Mouse (Mus musculus) CH12.LX (cell line): ENCODE data around the gene Prickle4. TPM values are rescaled to one million over a fixed set of nuclear protein-coding genes. Genes with fewer than 3 reads are reported as not detected.

Experiments used
- DNase-seq: peaks from one replicate; pipeline ENCODE4 v3.0.0-alpha.2; 2013; ENCODE audit errors: extremely low read depth
- H3K27ac ChIP-seq: 2 replicates; pipeline ENCODE4 v1.5.1; 2012; ENCODE audit warnings: low read depth, mild to moderate bottlenecking, control low read depth, moderate library complexity; ENCODE audit not compliant: insufficient read depth
- H3K27me3 ChIP-seq: replicated peaks from 2 replicates; pipeline ENCODE3; 2012; ENCODE audit warnings: inconsistent platforms
- H3K36me3 ChIP-seq, 2 experiments: replicated peaks in 1 of 2; 2 replicates each; pipeline versions ENCODE3 to v1.6.1; 2012; ENCODE audit warnings: inconsistent platforms in 1 of 2, low read length in 1 of 2, mild to moderate bottlenecking in 1 of 2, mixed read lengths in 1 of 2, moderate library complexity in 1 of 2; ENCODE audit not compliant: control insufficient read depth in 1 of 2, insufficient read depth in 1 of 2
- H3K4me1 ChIP-seq, 2 experiments: 2 replicates each; pipeline ENCODE4 v1.6.1; 2012; ENCODE audit warnings: inconsistent platforms in 1 of 2, moderate library complexity in 1 of 2; ENCODE audit not compliant: insufficient read depth in 2 of 2, control insufficient read depth in 1 of 2
- H3K4me2 ChIP-seq: 2 replicates; pipeline ENCODE4 v1.6.1; 2012; ENCODE audit warnings: low read depth, mild to moderate bottlenecking, control low read depth; ENCODE audit not compliant: poor library complexity, insufficient read depth, severe bottlenecking
- H3K4me3 ChIP-seq, 3 experiments: fragments of 150-350 bp in 1 of 3; sonication (generic) in 1 of 3; replicated peaks in 1 of 3; 2 replicates each; pipeline versions ENCODE3 to v1.5.1; 2011 to 2012; ENCODE audit warnings: low read depth in 2 of 3, low read length in 2 of 3, mild to moderate bottlenecking in 2 of 3, moderate library complexity in 2 of 3, control low read depth in 1 of 3, improper control_type of control experiment in 1 of 3, inconsistent platforms in 1 of 3, mixed read lengths in 1 of 3; ENCODE audit not compliant: poor library complexity in 1 of 3
- H3K79me2 ChIP-seq: replicated peaks from 2 replicates; pipeline ENCODE4 v1.6.1; 2012; ENCODE audit warnings: mild to moderate bottlenecking, moderate library complexity; ENCODE audit not compliant: control insufficient read depth, poor library complexity, insufficient read depth, severe bottlenecking; ENCODE audit errors: extremely low read depth
- H3K9ac ChIP-seq: 2 replicates; pipeline ENCODE4 v1.6.1; 2012; ENCODE audit warnings: low read depth, mild to moderate bottlenecking, control low read depth, moderate library complexity; ENCODE audit not compliant: insufficient read depth
- H3K9me3 ChIP-seq: replicated peaks from 2 replicates; pipeline ENCODE3; 2012; ENCODE audit warnings: low read length, inconsistent platforms, mixed read lengths
- BHLHE40 ChIP-seq: IDR thresholded peaks from 2 replicates; pipeline ENCODE4 v1.6.1; 2011; ENCODE audit warnings: mild to moderate bottlenecking, low read depth, low read length, improper control_type of control experiment
- CHD2 ChIP-seq: IDR thresholded peaks from 2 replicates; pipeline ENCODE4 v1.6.1; 2011; ENCODE audit warnings: low read length, improper control_type of control experiment
- E2F4 ChIP-seq: IDR thresholded peaks from 2 replicates; pipeline ENCODE4 v1.6.1; 2011; ENCODE audit warnings: low read depth, low read length, improper control_type of control experiment; ENCODE audit not compliant: insufficient replicate concordance
- ELF1 ChIP-seq: IDR thresholded peaks from 2 replicates; pipeline ENCODE4 v1.6.1; 2014; ENCODE audit warnings: low read depth, mild to moderate bottlenecking, inconsistent platforms, low read length, improper control_type of control experiment
- HCFC1 ChIP-seq: IDR thresholded peaks from 2 replicates; pipeline ENCODE4 v1.6.1; 2012; ENCODE audit warnings: low read depth, mild to moderate bottlenecking, inconsistent platforms, low read length, improper control_type of control experiment
- JUND ChIP-seq: conservative IDR thresholded peaks from 2 replicates; pipeline ENCODE4 v1.6.1; 2011; ENCODE audit warnings: low read depth, low read length, improper control_type of control experiment
- KAT2A ChIP-seq: IDR thresholded peaks from 2 replicates; pipeline ENCODE4 v1.6.1; 2012; ENCODE audit warnings: low read length, improper control_type of control experiment, inconsistent platforms; ENCODE audit not compliant: insufficient replicate concordance
- MAZ ChIP-seq: IDR thresholded peaks from 2 replicates; pipeline ENCODE4 v1.6.1; 2012; ENCODE audit warnings: low read depth, mild to moderate bottlenecking, inconsistent platforms, low read length, improper control_type of control experiment, moderate library complexity
- MXI1 ChIP-seq: IDR thresholded peaks from 2 replicates; pipeline ENCODE4 v1.6.1; 2011; ENCODE audit warnings: mild to moderate bottlenecking, low read depth, low read length, improper control_type of control experiment
- MYC ChIP-seq: IDR thresholded peaks from 2 replicates; pipeline ENCODE4 v1.6.1; 2011; ENCODE audit warnings: low read depth, mild to moderate bottlenecking, improper control_type of control experiment, low read length
- NELFE ChIP-seq: IDR thresholded peaks from 2 replicates; pipeline ENCODE4 v1.6.1; 2011; ENCODE audit warnings: low read depth, low read length, improper control_type of control experiment
- POLR2AphosphoS2 ChIP-seq: IDR thresholded peaks from 2 replicates; pipeline ENCODE4 v1.6.1; 2011; ENCODE audit warnings: low read depth, low read length, improper control_type of control experiment
- RCOR1 ChIP-seq: conservative IDR thresholded peaks from 2 replicates; pipeline ENCODE4 v1.6.1; 2012; ENCODE audit warnings: low read depth, mild to moderate bottlenecking, inconsistent platforms, low read length, improper control_type of control experiment
- SMC3 ChIP-seq: IDR thresholded peaks from 2 replicates; pipeline ENCODE4 v1.6.1; 2011; ENCODE audit warnings: low read depth, low read length, improper control_type of control experiment
- TCF12 ChIP-seq: IDR thresholded peaks from 2 replicates; pipeline ENCODE4 v1.6.1; 2014; ENCODE audit warnings: low read depth, mild to moderate bottlenecking, inconsistent platforms, low read length, improper control_type of control experiment
- UBTF ChIP-seq: IDR thresholded peaks from 2 replicates; pipeline ENCODE4 v1.6.1; 2012; ENCODE audit warnings: low read depth, mild to moderate bottlenecking, inconsistent platforms, low read length, improper control_type of control experiment, moderate library complexity
- USF1 ChIP-seq: IDR thresholded peaks from 2 replicates; pipeline ENCODE4 v1.6.1; 2014; ENCODE audit warnings: low read depth, mild to moderate bottlenecking, inconsistent platforms, low read length, improper control_type of control experiment
- ZKSCAN1 ChIP-seq: IDR thresholded peaks from 2 replicates; pipeline ENCODE4 v1.6.1; 2012; ENCODE audit warnings: low read depth, inconsistent platforms, low read length, improper control_type of control experiment, borderline replicate concordance
- ZMIZ1 ChIP-seq: IDR thresholded peaks from 2 replicates; pipeline ENCODE4 v1.6.1; 2012; ENCODE audit warnings: low read depth, mild to moderate bottlenecking, inconsistent platforms, low read length, improper control_type of control experiment
- ZNF384 ChIP-seq: IDR thresholded peaks from 2 replicates; pipeline ENCODE4 v1.6.1; 2012; ENCODE audit warnings: low read depth, low read length, improper control_type of control experiment, inconsistent platforms
- dilution Hi-C: fragments of 300-500 bp; cut with MboI; formaldehyde crosslinking; loops from 2 replicates; pipeline ENCODE4 v1.14.3; 2020; ENCODE audit warnings: low sequenced_read_pairs; ENCODE audit not compliant: extremely low pct_unique_long_range_greater_than_20kb, extremely low pct_ligation_motif_present
- in situ Hi-C: fragments of 300-500 bp; cut with MboI; formaldehyde crosslinking; loops from 3 replicates; pipeline ENCODE4 v1.14.3; 2019; ENCODE audit warnings: low sequenced_read_pairs, low pct_ligation_motif_present, low pct_unique_long_range_greater_than_20kb, mixed read lengths
- polyA plus RNA-seq: library from polyadenylated mRNA; unstranded; fragments of >175 nt; gene quantifications from 2 replicates; pipeline ENCODE4 v1.2.1, GENCODE M21; 2012; ENCODE audit warnings: low read depth; ENCODE audit not compliant: insufficient read length
- total RNA-seq, 2 experiments: library from RNA; depleted of rRNA; stranded (reverse); fragments of 300-350 nt in 1 of 2; fragments of >200 nt in 1 of 2; gene quantifications; 2 replicates each; pipeline ENCODE4 v1.2.3; 2012 to 2014

Gene Prickle4
- total and polyA plus RNA-seq, 3 experiments = 0.29 to 0.30 TPM; not detected in 1

DNA sequence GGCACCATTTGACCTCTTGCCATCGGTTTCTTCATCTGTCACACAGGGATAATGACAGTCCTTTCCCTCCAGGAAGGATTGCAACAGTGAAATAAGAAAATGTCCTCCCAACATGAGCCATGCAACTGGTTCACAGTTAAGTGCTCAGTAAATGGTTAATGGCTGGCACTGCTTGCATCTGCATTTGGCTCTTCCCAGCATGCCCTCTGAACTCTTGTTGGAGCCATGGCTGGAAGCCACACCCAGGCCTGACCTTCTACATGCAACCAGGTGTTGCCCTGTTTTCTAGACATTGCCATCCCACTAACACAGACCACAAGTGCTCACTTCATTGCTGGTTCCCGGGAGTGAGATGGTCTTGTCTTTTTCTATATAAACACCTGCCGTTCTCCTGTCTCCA lies 13.4 kb upstream of the Prickle4 start:
- H3K27me3 ChIP-seq = peaks cover 32% of the 10 kb centered on the region
- no peak overlapping the region for H3K4me3 ChIP-seq
- TF ChIP-seq USF1 = no peak
- no peak for TF ChIP-seq RCOR1
- no peaks in the 10 kb centered on the region for H3K9me3 ChIP-seq
- H3K27ac ChIP-seq = no peak overlapping the region
- H3K4me2 ChIP-seq = no peak overlapping the region
- no peaks in the 10 kb centered on the region for H3K79me2 ChIP-seq
- peaks cover 6 to 7% of the 10 kb centered on the region in 2 experiments; a peak in 3 of 4 replicates for H3K4me1 ChIP-seq
- dilution Hi-C loops = no loop called here
- in situ Hi-C loops = no loop called here
- no peak for DNase-seq
- H3K9ac ChIP-seq = no peak overlapping the region
- peaks cover 0 to 3% of the 10 kb centered on the region in 2 experiments for H3K36me3 ChIP-seq

DNA sequence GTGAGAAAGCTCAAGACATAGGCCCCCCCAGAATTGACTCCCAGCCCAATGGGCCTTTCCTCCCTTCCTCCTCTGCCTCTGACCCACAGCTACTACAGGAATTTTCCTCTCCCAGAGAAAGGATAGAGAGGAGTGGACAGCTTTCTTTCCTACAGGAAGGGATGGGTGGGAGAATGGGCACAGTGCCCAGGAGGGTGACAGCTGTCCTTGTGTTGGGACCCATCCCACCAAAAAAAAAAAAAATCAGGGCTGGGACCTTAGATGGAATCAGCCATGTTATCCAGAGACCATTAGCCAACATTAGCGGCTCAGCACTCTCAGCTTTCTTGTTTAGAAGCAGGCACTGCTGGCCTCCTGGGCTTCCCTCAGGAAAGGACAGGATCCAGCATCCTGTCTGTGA lies 11.7 kb upstream of the Prickle4 start:
- peaks cover 6 to 7% of the 10 kb centered on the region in 2 experiments; a peak in 3 of 4 replicates for H3K4me1 ChIP-seq
- H3K4me2 ChIP-seq = no peak overlapping the region
- H3K4me3 ChIP-seq = no peak overlapping the region
- H3K9me3 ChIP-seq = no peaks in the 10 kb centered on the region
- no peak for DNase-seq
- TF ChIP-seq JUND (no peak), CHD2 (no peak), MXI1 (no peak), E2F4 (no peak), NELFE (no peak), ZKSCAN1 (no peak), ZMIZ1 (no peak), SMC3 (no peak), HCFC1 (no peak), BHLHE40 (no peak), ZNF384 (no peak), RCOR1 (no peak), KAT2A (no peak), ELF1 (no peak), TCF12 (no peak), UBTF (no peak), MAZ (no peak), POLR2AphosphoS2 (no peak), MYC (no peak)
- TF ChIP-seq, all 38 proteins: peak for 0
- H3K36me3 ChIP-seq = peaks cover 2 to 11% of the 10 kb centered on the region in 2 experiments
- in situ Hi-C loops (no loop called here), dilution Hi-C loops (no loop called here)
- no peaks in the 10 kb centered on the region for H3K79me2 ChIP-seq
- H3K9ac ChIP-seq = no peak overlapping the region
- peaks cover 26% of the 10 kb centered on the region for H3K27me3 ChIP-seq
- H3K27ac ChIP-seq = no peak overlapping the region
